In genomic region chr1:151632567-151633356, GRCm38 (mm10) we compare ENCODE assay signal across 19 mouse cellular contexts.
DNase-seq lines count a peak whose midpoint lies in the region; ATAC-seq and TF ChIP-seq lines count a peak whose summit lies in the region.
"Had no signal": no experiment of that assay in that cellular context is flagged by ENCODE, and none has a peak within 500 bp of the region (broad histone marks: within the 10 kb centered on the region; RNA-seq: fewer than 3 reads in every experiment).

No protein-coding gene starts in this region.

- H3K9ac ChIP-seq in kidney, postnatal 0 days (ENCODE audit: low read depth, low read length): no peak overlapping the region
- H3K9ac ChIP-seq in midbrain, postnatal 0 days (replicated peaks; ENCODE audit: low read length, poor library complexity, severe bottlenecking): no peak overlapping the region
- no peak overlapping the region for H3K9ac ChIP-seq in midbrain, embryonic 14.5 days (replicated peaks; ENCODE audit: low read length)
- H3K9ac ChIP-seq: forebrain, embryonic 15.5 days; limb, embryonic 15.5 days had no signal

- no peaks in the 10 kb centered on the region for H3K27me3 ChIP-seq in kidney, postnatal 0 days (ENCODE audit: insufficient read depth, low read length)
- H3K27me3 ChIP-seq in midbrain, postnatal 0 days (ENCODE audit: insufficient read depth, low read length): no peaks in the 10 kb centered on the region
- no peaks in the 10 kb centered on the region for H3K27me3 ChIP-seq in midbrain, embryonic 14.5 days (ENCODE audit: control insufficient read depth, insufficient read depth, low read length)
- H3K27me3 ChIP-seq: forebrain, embryonic 15.5 days; limb, embryonic 15.5 days had no signal

- H3K9me3 ChIP-seq in kidney, postnatal 0 days (replicated peaks; ENCODE audit: low read length): no peaks in the 10 kb centered on the region
- H3K9me3 ChIP-seq in midbrain, postnatal 0 days (ENCODE audit: low read length): no peaks in the 10 kb centered on the region
- H3K9me3 ChIP-seq in midbrain, embryonic 14.5 days (ENCODE audit: control insufficient read depth, low read length): no peaks in the 10 kb centered on the region
- H3K9me3 ChIP-seq: forebrain, embryonic 15.5 days had no signal

- H3K4me2 ChIP-seq in kidney, postnatal 0 days (ENCODE audit: low read length): no peak overlapping the region
- H3K4me2 ChIP-seq in midbrain, postnatal 0 days (ENCODE audit: low read depth, low read length, poor library complexity, severe bottlenecking): no peak overlapping the region
- no peak overlapping the region for H3K4me2 ChIP-seq in midbrain, embryonic 14.5 days (ENCODE audit: low read length)
- H3K4me2 ChIP-seq: forebrain, embryonic 15.5 days; limb, embryonic 15.5 days; midbrain, embryonic 11.5 days had no signal

- H3K4me1 ChIP-seq in kidney, postnatal 0 days (replicated peaks; ENCODE audit: insufficient read depth, low read length): 0 out of 2 replicates have a peak, but pooled peaks cover 3% of the 10 kb centered on the region
- H3K4me1 ChIP-seq in midbrain, postnatal 0 days (ENCODE audit: insufficient read depth, low read length): no peaks in the 10 kb centered on the region
- H3K4me1 ChIP-seq in midbrain, embryonic 14.5 days (ENCODE audit: control insufficient read depth, insufficient read depth, low read length): peaks cover 8% of the 10 kb centered on the region; the same call in 1 of the 2 replicates

- no peak overlapping the region for H3K4me3 ChIP-seq in kidney, postnatal 0 days (replicated peaks; ENCODE audit: low read depth, low read length)
- H3K4me3 ChIP-seq in midbrain, postnatal 0 days (ENCODE audit: low read depth, low read length): no peak overlapping the region
- no peak overlapping the region for H3K4me3 ChIP-seq in midbrain, embryonic 14.5 days (replicated peaks; ENCODE audit: low read depth, low read length)
- H3K4me3 ChIP-seq: erythroblast, embryonic 14.5 days; forebrain, embryonic 15.5 days; limb, embryonic 15.5 days had no signal

- TF ChIP-seq CTCF in kidney, postnatal 0 days (IDR thresholded peaks at IDR 0.05; ENCODE audit: low read depth): peak; percentile 18; the same call in 1 of the 2 replicates
- peak; percentile 30 for TF ChIP-seq CTCF in midbrain, postnatal 0 days (IDR thresholded peaks at IDR 0.05)

- WGBS in kidney, postnatal 0 days: 95% methylated on average over 7 of the region's 7 CpGs
- 96% methylated on average over 7 of the region's 7 CpGs for WGBS in midbrain, postnatal 0 days
- 96% methylated on average over 7 of the region's 7 CpGs for WGBS in midbrain, embryonic 14.5 days

- no peak overlapping the region for H3K27ac ChIP-seq in kidney, postnatal 0 days
- no peak overlapping the region for H3K27ac ChIP-seq in midbrain, postnatal 0 days (ENCODE audit: low read depth, low read length)
- H3K27ac ChIP-seq in midbrain, embryonic 14.5 days (replicated peaks; ENCODE audit: low read depth, low read length): no peak overlapping the region
- H3K27ac ChIP-seq: forebrain, embryonic 15.5 days; hindbrain, postnatal 0 days; limb, embryonic 15.5 days had no signal

- no peak for ATAC-seq in kidney, postnatal 0 days (replicated peaks; ENCODE audit: low FRiP score, low read depth)
- ATAC-seq in midbrain, postnatal 0 days (ENCODE audit: low FRiP score): no peak
- no peak for ATAC-seq in midbrain, embryonic 14.5 days (ENCODE audit: low FRiP score, low TSS enrichment)
- no peak for ATAC-seq in granulocyte monocyte progenitor cell, adult 5-6 weeks (replicated peaks; ENCODE audit: poor library complexity, severe bottlenecking)
- ATAC-seq: activated CD4-positive, CD25-positive, alpha-beta regulatory T cell, adult 4 months had no signal

- H3K36me3 ChIP-seq in kidney, postnatal 0 days (ENCODE audit: insufficient read depth, low read length): no peaks in the 10 kb centered on the region
- no peaks in the 10 kb centered on the region for H3K36me3 ChIP-seq in midbrain, postnatal 0 days (ENCODE audit: insufficient read depth, low read length)
- no peaks in the 10 kb centered on the region for H3K36me3 ChIP-seq in midbrain, embryonic 14.5 days (ENCODE audit: control insufficient read depth, insufficient read depth, low read length)
- H3K36me3 ChIP-seq: forebrain, embryonic 15.5 days; limb, embryonic 15.5 days had no signal

- no peak for DNase-seq in kidney, postnatal 0 days (ENCODE audit: low spot score)
- DNase-seq in kidney, adult 8-10 months: no peak
- DNase-seq in midbrain, postnatal 0 days (ENCODE audit: low spot score): no peak
- no peak for DNase-seq in midbrain, embryonic 14.5 days
- peak; percentile 52 for DNase-seq in R1 (ENCODE audit: low read depth, low spot score)
- no peak for DNase-seq in thymus, postnatal 0 days (ENCODE audit: low spot score)
- DNase-seq: adrenal gland, postnatal 14 days; cerebellum, adult 2 months; kidney, adult 18-20 months; kidney, postnatal 25 days; right cerebral cortex, postnatal 4 days; thymus, adult 18-20 months had no signal
